Mouse (Mus musculus): ENCODE data around the gene Man1a2.

Man1a2 gene

DNA sequence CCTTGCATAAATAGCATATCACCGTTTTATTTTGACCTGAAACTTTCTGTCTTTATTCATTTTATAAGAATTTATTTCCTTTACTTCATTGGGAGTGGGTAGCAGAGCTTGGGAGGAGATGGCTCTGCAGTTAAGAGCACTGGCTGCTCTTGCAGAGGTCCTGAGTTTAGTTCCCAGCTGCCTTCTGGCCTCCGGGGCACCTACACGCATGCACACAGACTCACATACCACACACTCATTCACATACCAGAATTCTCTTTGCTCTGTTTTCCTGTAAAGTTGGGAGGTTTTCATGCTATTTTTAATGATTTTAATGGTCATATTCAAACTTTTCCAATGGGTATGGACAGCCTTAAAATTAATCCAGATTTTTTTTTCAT lies 137.4 kb downstream of the Man1a2 start:
- no peak overlapping the region for H3K4me3 ChIP-seq (replicated peaks; ENCODE audit: low read length)
- no peaks in the 10 kb centered on the region for H3K36me3 ChIP-seq (ENCODE audit: insufficient read depth, low read length)
- no peak for TF ChIP-seq CTCF (conservative IDR thresholded peaks at IDR 0.05; ENCODE audit: low read length)
- peaks cover 9% of the 10 kb centered on the region for H3K9me3 ChIP-seq (ENCODE audit: low read length)
- H3K27me3 ChIP-seq (ENCODE audit: insufficient read depth, low read length): no peaks in the 10 kb centered on the region
- H3K4me1 ChIP-seq (replicated peaks; ENCODE audit: low read depth, low read length): no peaks in the 10 kb centered on the region

DNA sequence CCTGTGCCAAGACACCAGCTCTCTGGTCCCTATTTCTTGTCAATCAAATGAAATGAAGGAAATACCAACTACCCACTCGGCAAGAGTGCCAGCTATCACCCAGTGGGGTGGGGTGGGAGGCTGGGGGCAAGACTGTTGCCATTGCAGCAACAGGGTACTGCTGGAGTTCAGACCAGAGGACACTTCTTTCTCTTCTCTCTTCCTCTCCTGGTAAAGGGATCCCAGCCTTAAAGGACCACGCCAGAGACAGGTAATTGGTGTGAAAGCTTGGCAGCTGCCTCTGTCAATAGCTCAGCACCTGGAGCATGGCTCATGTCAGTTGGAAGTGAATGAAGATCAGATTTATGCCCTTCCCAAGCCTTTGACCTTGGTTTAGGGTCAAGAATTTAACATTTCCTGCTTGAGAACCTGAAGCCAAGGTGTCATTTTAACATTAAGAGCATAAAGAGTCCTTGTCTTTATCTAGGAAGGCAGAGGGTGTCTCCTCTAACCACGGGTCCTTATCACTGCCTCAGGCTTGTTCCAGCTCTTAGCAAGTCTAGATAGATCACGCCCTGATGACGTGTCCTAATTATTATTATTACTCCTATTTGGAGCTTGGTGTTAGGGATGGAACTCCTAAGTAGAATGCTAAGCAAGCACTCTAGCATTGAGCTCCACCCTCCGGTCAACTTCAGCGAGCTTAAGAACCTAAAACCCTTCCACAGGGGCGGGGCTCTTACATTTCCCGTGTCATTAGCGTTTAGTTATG lies 138.0 kb downstream of the Man1a2 start:
- no peak for TF ChIP-seq NANOG (IDR thresholded peaks at IDR 0.05; ENCODE audit: borderline replicate concordance, low read length)
- no peaks in the 10 kb centered on the region for H3K27me3 ChIP-seq (ENCODE audit: insufficient read depth, low read length)
- H3K4me3 ChIP-seq (replicated peaks; ENCODE audit: low read length): no peak overlapping the region
- H3K36me3 ChIP-seq (ENCODE audit: insufficient read depth, low read length): no peaks in the 10 kb centered on the region
- H3K4me1 ChIP-seq (replicated peaks; ENCODE audit: low read depth, low read length): no peaks in the 10 kb centered on the region
- peaks cover 9% of the 10 kb centered on the region for H3K9me3 ChIP-seq (ENCODE audit: low read length)

DNA sequence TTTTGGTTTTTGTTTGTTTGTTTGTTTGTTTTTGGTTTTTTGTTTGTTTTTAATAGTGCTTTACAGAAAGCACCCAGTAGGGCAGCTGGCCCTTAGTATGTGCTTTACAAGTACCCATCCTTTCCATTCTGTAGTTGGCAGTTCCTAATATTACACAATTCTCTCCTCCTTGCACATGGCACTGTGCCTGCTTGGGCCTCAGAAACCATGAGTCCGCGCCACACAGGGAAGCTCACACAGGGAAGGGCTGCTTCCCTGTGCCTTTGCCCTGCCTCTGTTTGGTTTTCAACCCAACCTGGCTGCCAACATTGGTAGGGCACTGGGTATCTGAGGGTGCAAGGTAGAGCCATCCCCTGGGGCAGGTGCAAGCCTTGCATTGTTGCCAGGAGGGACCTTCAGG lies 148.6 kb downstream of the Man1a2 start:
- TF ChIP-seq NANOG (IDR thresholded peaks at IDR 0.05; ENCODE audit: borderline replicate concordance, low read length) (no peak), POU5F1 (IDR thresholded peaks at IDR 0.05; ENCODE audit: borderline replicate concordance, low read length) (no peak), CTCF (conservative IDR thresholded peaks at IDR 0.05; ENCODE audit: low read length) (no peak)

DNA sequence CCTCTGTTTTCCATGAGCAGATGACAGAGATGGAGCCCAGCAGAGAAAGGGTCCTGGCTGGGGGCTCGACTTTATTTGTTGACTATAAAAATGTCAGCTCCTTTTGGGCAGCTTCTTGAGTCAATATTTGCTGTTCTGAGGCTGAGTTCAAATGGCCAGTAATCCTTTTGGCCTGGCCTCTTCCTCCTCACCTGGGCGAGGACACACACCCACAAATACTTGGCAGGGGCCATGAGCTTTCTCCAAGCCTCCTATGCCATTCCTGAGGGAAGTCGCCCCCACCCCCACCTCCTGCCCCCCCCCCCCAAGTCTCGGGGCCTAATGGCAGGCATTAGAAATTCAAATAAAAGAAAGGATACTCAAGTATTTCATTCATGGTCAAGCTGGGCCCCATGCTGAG lies 149.4 kb downstream of the Man1a2 start:
- TF ChIP-seq POU5F1 (IDR thresholded peaks at IDR 0.05; ENCODE audit: borderline replicate concordance, low read length) (no peak), NANOG (IDR thresholded peaks at IDR 0.05; ENCODE audit: borderline replicate concordance, low read length) (no peak)
- H3K9me3 ChIP-seq (ENCODE audit: low read length): no peaks in the 10 kb centered on the region
- no peaks in the 10 kb centered on the region for H3K27me3 ChIP-seq (ENCODE audit: insufficient read depth, low read length)
- no peaks in the 10 kb centered on the region for H3K36me3 ChIP-seq (ENCODE audit: insufficient read depth, low read length)
- H3K4me1 ChIP-seq (replicated peaks; ENCODE audit: low read depth, low read length): peaks cover 16% of the 10 kb centered on the region
- H3K4me3 ChIP-seq (replicated peaks; ENCODE audit: low read length): no peak overlapping the region

More for the DNA sequence above, 148.6 kb downstream of the Man1a2 start:
- no peak overlapping the region for H3K4me3 ChIP-seq (replicated peaks; ENCODE audit: low read length)
- H3K4me1 ChIP-seq (replicated peaks; ENCODE audit: low read depth, low read length): peaks cover 16% of the 10 kb centered on the region
- no peaks in the 10 kb centered on the region for H3K36me3 ChIP-seq (ENCODE audit: insufficient read depth, low read length)
- no peaks in the 10 kb centered on the region for H3K9me3 ChIP-seq (ENCODE audit: low read length)
- H3K27me3 ChIP-seq (ENCODE audit: insufficient read depth, low read length): no peaks in the 10 kb centered on the region

DNA sequence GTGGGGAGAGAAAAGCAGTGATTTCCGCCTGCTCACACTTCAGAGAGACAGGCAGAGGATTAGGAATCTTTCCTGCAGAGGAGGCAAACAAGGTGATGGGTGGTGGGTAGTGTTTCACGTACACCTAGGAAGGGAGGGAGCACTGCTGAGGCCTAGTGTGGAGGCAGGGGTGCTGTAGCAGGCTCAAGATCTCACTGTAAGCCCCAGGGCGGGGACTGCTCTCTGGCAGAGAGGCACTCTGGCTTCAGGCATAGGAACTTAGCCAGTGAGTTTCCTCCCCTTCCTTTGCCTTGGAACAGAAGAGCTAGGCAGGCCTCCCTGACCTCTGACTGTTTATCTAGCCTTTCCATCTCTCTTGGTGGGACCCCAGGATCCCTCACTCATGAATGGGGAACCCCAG lies 150.0 kb downstream of the Man1a2 start:
- Histone ChIP-seq H3K36me3 (ENCODE audit: insufficient read depth, low read length) (no peaks in the 10 kb centered on the region), H3K4me1 (replicated peaks; ENCODE audit: low read depth, low read length) (peaks cover 16% of the 10 kb centered on the region), H3K4me3 (replicated peaks; ENCODE audit: low read length) (0 out of 2 replicates have a peak overlapping the region, but pooled peaks have one; percentile 13), H3K27me3 (ENCODE audit: insufficient read depth, low read length) (no peaks in the 10 kb centered on the region), H3K9me3 (ENCODE audit: low read length) (no peaks in the 10 kb centered on the region)
- TF ChIP-seq CTCF (conservative IDR thresholded peaks at IDR 0.05; ENCODE audit: low read length): no peak
- no peak for TF ChIP-seq NANOG (IDR thresholded peaks at IDR 0.05; ENCODE audit: borderline replicate concordance, low read length)
- TF ChIP-seq POU5F1 (IDR thresholded peaks at IDR 0.05; ENCODE audit: borderline replicate concordance, low read length): no peak

DNA sequence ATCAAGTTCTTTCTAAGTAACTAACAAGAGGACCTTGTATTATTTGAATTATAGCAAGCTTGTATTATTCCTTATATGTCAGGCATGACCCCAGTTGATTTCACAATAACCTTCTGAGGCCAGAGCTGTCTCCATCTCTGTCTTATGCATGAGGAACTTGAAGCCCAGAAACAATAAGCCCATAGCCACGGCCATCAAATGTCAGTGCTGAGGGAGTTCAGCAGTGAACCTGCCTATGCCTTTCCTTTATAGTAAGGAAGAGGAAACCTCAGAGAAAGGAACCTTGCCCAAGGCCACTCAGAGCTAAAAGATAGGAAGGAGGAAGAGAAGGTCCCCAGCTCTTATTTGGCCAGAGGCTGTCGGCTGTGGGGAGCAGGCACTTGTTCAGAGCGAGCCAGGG lies 150.9 kb downstream of the Man1a2 start:
- H3K9me3 ChIP-seq (ENCODE audit: low read length): no peaks in the 10 kb centered on the region
- peaks cover 16% of the 10 kb centered on the region for H3K4me1 ChIP-seq (replicated peaks; ENCODE audit: low read depth, low read length)
- H3K4me3 ChIP-seq (replicated peaks; ENCODE audit: low read length): no peak overlapping the region
- no peaks in the 10 kb centered on the region for H3K27me3 ChIP-seq (ENCODE audit: insufficient read depth, low read length)
- TF ChIP-seq CTCF (conservative IDR thresholded peaks at IDR 0.05; ENCODE audit: low read length): no peak
- TF ChIP-seq POU5F1 (IDR thresholded peaks at IDR 0.05; ENCODE audit: borderline replicate concordance, low read length): no peak
- TF ChIP-seq NANOG (IDR thresholded peaks at IDR 0.05; ENCODE audit: borderline replicate concordance, low read length): no peak
- H3K36me3 ChIP-seq (ENCODE audit: insufficient read depth, low read length): no peaks in the 10 kb centered on the region

DNA sequence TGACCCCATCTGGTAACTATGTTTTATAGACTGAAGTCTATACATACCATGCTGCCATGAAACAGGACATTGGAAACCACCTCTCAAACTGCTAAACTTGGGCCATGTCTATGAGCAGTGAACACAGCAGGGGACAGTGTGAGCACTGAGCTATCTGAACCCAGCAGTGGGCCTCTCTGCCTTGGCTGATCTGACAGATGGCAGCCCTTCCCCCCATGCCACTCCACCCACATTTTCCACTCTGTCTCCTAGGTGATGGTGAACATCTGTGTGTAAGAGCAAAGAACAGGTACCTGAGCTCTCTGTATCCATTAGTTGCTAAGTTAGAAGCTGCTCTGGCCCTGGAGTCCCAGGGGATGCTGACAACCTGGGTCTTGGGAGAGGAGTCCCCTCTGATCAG lies 151.9 kb downstream of the Man1a2 start:
- H3K36me3 ChIP-seq (ENCODE audit: insufficient read depth, low read length): no peaks in the 10 kb centered on the region
- H3K9me3 ChIP-seq (ENCODE audit: low read length): no peaks in the 10 kb centered on the region
- TF ChIP-seq NANOG (IDR thresholded peaks at IDR 0.05; ENCODE audit: borderline replicate concordance, low read length): no peak
- TF ChIP-seq CTCF (conservative IDR thresholded peaks at IDR 0.05; ENCODE audit: low read length): no peak
- TF ChIP-seq POU5F1 (IDR thresholded peaks at IDR 0.05; ENCODE audit: borderline replicate concordance, low read length): no peak
- H3K4me3 ChIP-seq (replicated peaks; ENCODE audit: low read length): no peak overlapping the region
- no peaks in the 10 kb centered on the region for H3K27me3 ChIP-seq (ENCODE audit: insufficient read depth, low read length)
- H3K4me1 ChIP-seq (replicated peaks; ENCODE audit: low read depth, low read length): peaks cover 16% of the 10 kb centered on the region

DNA sequence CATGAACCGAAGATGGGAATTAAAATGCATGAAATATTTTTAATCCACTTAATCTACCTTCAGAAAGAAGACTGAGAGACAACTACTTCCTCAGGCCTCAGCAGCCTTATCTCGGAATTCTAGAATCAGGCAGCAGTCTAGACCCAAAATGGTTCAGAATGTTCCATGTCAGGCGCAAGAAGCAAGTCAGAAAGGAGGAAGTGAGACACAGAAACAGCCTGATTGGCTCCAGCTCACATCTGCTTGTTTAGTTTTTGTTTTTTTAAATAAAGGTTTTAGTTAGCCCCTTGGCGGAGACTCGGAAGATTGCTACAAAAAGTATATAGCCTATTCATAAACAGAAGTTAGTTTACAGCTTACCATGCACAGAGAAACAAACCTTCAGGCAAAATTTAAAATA lies 154.4 kb downstream of the Man1a2 start:
- H3K9me3 ChIP-seq (ENCODE audit: low read length): no peaks in the 10 kb centered on the region
- H3K36me3 ChIP-seq (ENCODE audit: insufficient read depth, low read length): no peaks in the 10 kb centered on the region
- no peaks in the 10 kb centered on the region for H3K27me3 ChIP-seq (ENCODE audit: insufficient read depth, low read length)
- TF ChIP-seq NANOG (IDR thresholded peaks at IDR 0.05; ENCODE audit: borderline replicate concordance, low read length) (no peak), CTCF (conservative IDR thresholded peaks at IDR 0.05; ENCODE audit: low read length) (no peak), POU5F1 (IDR thresholded peaks at IDR 0.05; ENCODE audit: borderline replicate concordance, low read length) (no peak)
- H3K4me3 ChIP-seq (replicated peaks; ENCODE audit: low read length): no peak overlapping the region
- H3K4me1 ChIP-seq (replicated peaks; ENCODE audit: low read depth, low read length): peaks cover 16% of the 10 kb centered on the region

DNA sequence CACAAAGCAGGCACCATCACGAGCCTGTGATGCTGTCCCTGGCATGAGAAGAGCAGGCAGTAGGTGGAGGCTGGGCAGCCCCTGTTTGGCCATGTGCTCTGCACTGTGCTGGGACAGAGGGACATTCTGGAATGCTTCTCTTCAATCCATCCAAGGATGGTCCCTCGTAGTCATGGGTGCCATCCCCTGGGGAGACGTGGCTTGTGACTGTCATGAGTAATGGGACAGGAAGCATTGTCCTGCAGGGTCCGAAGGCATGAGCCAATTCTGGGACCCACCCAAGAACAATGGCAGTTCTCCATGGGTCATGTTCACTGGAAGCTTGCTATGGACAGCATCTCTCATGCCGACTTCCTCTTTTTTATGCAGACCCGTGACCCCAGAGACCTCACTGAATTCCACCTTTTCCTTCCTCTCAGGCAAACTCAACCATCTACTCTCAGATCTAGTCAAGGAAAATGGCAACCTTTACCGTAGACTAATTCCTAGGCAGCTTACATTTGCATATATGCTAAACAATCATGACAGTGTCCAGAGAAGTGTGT lies 155.0 kb downstream of the Man1a2 start:
- no peaks in the 10 kb centered on the region for H3K9me3 ChIP-seq (ENCODE audit: low read length)
- H3K4me1 ChIP-seq (replicated peaks; ENCODE audit: low read depth, low read length): peaks cover 10% of the 10 kb centered on the region
- H3K36me3 ChIP-seq (ENCODE audit: insufficient read depth, low read length): no peaks in the 10 kb centered on the region
- no peak for TF ChIP-seq NANOG (IDR thresholded peaks at IDR 0.05; ENCODE audit: borderline replicate concordance, low read length)
- TF ChIP-seq POU5F1 (IDR thresholded peaks at IDR 0.05; ENCODE audit: borderline replicate concordance, low read length): no peak
- no peak for TF ChIP-seq CTCF (conservative IDR thresholded peaks at IDR 0.05; ENCODE audit: low read length)
- H3K4me3 ChIP-seq (replicated peaks; ENCODE audit: low read length): no peak overlapping the region
- no peaks in the 10 kb centered on the region for H3K27me3 ChIP-seq (ENCODE audit: insufficient read depth, low read length)
